Mouse (Mus musculus) embryonic fibroblast, embryonic 13.5 days (primary cell): ENCODE data around the gene Gadl1.

Source experiments
- CTCF ChIP-seq: IDR thresholded peaks from 2 replicates; pipeline ENCODE4 v1.5.1; 2011; ENCODE audit warnings: mild to moderate bottlenecking, control low read depth, low read length, moderate library complexity, borderline replicate concordance; ENCODE audit not compliant: insufficient read depth
- POLR2A ChIP-seq: IDR thresholded peaks from 2 replicates; pipeline ENCODE4 v1.6.1; 2011; ENCODE audit warnings: low read depth, mild to moderate bottlenecking, control low read depth, low read length, moderate library complexity

DNA sequence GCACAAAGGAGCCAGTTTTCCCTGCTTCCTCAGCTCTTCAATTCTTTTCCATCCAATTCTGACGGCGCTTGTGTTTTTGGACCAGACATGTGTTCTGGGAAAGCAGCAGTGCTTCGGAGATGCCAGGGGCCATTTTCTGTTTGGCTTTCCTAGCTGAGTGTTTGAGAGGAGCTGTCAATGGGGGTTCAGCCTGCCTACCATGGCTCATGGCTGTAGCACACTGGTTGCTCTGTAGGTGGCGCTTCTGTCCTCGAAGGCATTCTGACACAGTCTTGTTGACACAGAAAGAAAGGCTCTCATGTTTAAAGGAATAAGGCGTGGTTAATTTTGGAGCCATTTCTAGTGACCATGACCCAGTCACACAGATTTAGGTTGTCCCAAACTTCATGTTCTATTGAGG is 45.9 kb upstream of the Gadl1 start:
- TF ChIP-seq POLR2A (no peak), CTCF (no peak)
